Mouse (Mus musculus) B cell, adult 2 months (primary cell): ENCODE data around the gene Gna13.
"Not testable (repeated sequence)": the region's sequence is repeated elsewhere in the genome, so short reads cannot be mapped to it uniquely, and the experiment has no call there.

Source experiments
- DNase-seq, 2 experiments: peaks; one replicate each; pipeline ENCODE4 v3.0.0; 2022

Gna13 gene

DNA sequence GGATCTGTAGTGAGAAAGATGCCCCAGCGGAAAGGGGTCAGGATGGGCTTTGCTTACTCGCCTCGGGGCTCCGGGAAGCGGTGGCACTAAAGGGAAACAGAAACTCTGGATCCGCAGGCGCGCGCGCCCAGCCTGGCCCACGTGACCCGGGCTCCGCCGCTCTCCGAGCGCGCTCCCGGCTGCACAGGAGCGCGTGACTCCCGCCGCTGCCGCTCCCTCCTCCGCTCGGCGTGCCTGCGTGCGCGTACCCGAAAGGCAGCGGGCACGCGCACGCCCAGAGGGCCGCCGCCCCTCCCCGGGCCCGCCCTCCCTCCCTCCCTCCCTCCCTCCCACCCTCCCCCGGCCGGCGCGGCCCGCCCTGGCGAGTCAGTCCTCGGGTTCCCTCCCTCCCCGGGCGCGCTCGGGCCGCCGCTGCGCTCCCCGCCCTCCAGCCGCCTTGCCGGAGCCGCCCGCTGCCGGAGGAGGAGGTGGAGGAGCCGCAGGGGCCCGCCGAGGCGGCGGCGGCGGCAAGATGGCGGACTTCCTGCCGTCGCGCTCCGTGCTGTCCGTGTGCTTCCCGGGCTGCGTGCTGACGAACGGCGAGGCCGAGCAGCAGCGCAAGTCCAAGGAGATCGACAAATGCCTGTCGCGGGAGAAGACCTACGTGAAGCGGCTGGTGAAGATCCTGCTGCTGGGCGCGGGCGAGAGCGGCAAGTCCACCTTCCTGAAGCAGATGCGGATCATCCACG, at the start of gene Gna13:
Gna13 (plus strand) TSS at position 369 of the 728 bp plus-strand sequence.
- DNase-seq, result peak; percentile 91 to 94

DNA sequence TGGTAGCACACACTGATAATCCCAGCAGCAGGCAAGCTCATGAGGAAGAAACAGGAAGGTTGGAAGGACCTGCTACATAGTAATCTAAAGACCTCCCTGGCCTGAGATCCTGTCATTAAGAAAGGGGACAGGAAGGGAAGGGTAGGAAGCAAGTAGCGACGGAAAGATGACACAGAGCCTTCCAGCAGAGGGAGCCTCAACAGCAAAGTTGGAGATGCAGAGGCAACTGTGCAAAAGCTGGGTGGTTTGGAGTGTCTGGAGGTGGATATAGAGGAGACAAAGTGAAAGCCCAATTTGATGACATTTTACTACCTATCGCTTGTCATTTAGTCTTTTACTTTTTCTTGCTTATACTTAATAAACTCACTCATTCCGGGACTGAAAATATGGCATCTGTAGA, 45.7 kb upstream of the Gna13 start:
- peak; percentile 33 to 40 for DNase-seq

DNA sequence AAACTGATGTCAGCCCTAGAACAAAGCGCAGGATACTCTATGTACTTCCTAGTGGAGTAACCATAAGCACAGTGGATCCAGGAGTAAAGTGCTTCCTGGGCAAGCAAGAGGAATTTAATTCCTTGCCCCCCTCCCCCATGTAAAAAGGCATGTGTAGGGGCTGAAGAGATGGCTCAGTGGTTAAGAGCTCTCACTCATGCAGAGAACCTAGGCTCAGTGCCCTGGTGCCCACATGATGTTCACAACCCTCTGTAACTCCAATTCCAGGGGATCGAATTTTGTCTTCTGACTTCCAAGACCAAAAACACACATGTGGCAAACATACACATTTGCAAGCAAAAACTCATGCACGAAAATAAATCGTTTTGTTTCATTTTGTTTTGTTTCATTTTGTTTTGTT, 43.2 kb upstream of the Gna13 start:
- no peak for DNase-seq

- DNase-seq, result no peak
Observed at GRCm38 (mm10) chr11:109319946-109320345, 42.7 kb upstream of the Gna13 start.

DNA sequence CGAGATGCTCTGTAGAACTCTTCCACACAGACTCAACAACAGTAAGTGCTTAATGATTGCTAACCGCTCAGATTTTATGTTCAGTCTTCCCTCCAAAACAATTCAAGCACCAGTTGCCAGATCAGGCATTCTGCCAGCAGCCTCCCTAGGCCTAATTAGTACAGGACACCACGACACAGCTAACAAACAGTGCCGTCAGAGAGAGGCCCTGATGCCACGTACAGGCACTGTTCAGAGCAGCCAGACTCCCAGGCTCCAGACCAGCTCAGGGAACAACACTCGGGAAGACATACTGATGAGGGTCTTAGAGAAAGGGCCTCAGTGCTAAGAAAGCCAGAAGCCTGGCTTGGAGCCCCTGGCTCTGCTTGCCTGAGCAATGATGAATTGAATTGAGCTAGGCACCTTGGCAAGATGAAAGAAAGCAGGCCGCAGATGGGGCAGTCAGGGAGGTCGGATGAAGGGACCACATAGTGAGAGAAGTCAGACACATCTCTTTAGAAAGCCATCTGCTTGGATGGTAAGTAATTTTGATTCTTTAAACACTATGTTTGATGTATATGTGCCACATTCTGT, 42.2 kb upstream of the Gna13 start:
- DNase-seq, result no peak

GRCm38 (mm10) chr11:109326270-109326669, 36.4 kb upstream of the Gna13 start:
- DNase-seq, result no peak

DNA sequence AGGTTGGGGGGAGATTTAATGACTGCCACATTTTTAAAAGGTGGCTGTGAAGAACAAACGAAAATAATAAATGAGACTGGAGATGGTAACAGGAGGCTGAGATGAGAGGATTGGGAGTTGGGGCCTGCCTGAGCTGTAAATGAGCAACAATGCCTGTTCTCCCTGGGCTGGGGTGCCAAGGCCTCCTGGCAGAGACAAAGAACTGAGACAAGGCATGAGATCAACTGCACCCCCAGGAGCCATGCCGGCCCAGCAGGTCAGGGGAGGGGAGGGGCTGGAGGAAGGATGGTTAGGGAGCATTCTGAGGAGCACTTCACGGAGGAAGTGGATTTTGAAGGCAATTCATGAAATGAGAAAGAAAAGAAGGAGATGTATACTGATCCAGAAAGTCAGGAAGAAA, 35.2 kb upstream of the Gna13 start:
- no peak for DNase-seq

GRCm38 (mm10) chr11:109327952-109328351, 34.7 kb upstream of the Gna13 start:
- no peak for DNase-seq

DNA sequence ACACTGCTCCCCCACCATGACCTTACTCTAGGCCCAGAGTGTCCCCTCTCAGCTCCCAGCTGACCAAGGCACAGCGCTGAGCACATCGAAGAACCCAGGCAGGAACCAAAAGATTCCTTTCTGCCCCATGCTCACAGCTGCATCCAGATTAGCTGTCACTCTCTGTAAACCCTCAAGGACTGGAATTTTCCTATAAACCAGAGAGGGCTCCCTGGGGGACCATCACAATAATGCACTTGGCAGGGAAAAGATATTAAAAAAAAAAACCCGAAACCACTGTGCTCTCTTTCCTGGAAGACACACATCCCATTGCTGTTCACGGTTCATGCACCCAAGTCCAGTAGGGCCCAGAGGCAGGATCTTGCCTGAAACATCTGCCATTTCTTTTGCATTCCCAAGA, 33.3 kb upstream of the Gna13 start:
- no peak for DNase-seq

GRCm38 (mm10) chr11:109330706-109331393, 31.8 kb upstream of the Gna13 start:
- DNase-seq, result no peak

DNA sequence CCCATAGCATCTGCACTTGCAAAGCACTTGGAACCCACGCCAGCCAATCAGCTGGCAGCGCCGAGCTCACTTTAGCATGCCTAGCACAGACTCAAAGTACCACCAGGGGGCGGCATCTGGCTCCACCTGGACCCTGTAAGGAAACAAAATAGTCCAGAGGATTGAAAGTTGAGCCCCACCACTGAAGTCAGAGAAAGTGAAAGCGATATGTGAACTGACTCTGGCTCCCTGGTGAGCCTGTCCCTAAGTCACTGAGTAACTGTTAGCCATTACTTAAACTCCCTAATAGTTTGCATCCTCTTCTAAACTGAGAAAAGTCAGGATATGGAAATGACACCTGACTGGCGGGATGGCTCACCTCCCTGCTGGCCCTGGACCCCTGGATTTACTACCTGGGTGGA, 31.2 kb upstream of the Gna13 start:
- peak; percentile 95 to 97 for DNase-seq

DNA sequence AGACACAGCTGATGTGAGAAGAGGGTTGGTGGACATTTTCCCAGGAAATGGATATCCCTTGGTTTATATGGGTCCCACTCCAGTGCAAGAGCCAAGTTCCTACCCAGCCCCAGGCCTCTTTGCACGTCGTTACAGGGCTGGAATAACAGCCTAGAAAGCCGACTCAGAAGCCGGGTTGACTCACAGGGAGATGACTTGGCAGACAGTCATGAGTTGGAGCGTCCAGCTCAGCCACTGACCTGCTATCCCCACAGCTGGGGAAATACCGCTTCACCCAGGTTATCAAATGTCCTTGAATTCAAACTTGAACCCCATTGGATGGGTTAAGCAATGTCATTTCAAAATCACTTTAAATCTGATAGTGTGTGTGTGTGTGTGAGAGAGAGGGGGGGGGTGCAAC, 29.9 kb upstream of the Gna13 start:
- DNase-seq, result no peak

- no peak for DNase-seq
Observed at GRCm38 (mm10) chr11:109334773-109335172, 27.9 kb upstream of the Gna13 start.

- DNase-seq, result no peak
Observed at GRCm38 (mm10) chr11:109335890-109336289, 26.7 kb upstream of the Gna13 start.

DNA sequence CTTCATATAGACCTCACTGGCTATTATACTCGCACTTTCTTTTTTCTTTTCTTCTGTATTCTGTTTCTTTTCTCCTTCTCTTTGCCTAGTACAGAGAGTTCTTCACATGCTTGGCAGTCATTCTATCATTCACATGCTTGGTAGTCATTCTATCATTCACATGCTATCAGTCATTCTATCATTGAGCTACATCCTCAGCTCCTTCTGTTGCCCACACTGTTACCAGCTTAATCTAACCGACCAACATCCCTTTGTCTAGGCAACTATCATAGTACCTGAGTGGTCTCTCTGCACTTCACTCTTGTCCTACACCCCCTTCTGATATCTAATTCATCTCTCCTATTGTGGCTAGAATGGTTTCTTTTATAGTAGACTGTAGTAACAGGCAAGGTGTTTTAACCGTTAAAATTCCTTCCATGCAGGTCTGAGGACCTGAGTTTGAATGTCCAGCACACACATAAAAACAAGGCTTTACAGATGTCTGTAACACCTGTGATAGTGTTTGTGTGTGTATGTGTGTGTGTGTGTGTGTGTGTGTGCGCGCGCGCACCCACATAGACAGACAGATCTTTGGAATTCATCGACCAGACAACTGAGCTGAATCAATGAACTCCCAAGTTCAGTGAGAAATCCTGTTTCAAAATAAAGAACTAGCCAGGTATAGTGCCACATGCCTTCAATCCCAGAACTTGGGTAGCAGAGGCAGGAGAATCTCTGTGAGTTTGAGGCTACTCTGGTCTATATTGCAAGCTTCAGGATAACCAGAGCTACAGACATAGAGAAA, 23.3 kb upstream of the Gna13 start:
- no peak for DNase-seq

DNA sequence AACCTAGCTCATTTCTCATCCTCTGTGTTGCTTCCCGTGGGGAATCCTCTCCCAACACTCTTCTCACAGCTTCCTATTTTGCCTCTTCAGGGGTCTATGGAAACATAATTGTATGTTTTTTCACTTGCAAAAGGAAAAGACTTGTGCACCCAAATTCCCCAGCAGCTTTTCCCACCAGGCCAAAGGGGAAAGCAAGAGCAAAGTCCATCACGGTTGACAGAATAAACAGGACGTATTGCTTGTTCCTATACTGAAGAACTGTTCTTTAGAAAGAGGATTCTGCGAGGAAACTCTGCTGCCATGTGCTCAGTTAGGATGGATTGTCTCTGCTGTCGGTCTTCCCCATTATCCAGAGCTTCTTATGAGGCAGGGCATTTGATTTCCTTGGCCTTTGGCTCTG, 22.1 kb upstream of the Gna13 start:
- no peak for DNase-seq

DNA sequence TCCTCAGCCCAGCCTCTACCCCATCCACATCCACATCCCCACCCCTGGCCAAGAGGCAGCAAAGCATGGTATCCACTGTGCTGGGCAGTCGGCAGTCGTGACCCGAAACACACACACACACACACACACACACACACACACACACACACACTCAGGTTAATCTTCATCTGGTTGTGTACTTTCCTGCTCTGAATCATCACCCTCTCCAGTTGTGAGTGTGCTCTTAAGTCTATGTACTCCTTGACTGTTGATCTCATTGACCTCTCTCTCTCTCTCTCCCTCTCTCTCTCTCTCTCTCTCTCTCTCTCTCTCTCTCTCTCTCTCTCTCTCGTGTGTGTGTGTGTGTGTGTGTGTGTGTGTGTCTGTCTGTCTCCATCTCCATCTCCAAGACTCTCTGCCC, 20.0 kb upstream of the Gna13 start:
- DNase-seq, result not testable (repeated sequence)

DNA sequence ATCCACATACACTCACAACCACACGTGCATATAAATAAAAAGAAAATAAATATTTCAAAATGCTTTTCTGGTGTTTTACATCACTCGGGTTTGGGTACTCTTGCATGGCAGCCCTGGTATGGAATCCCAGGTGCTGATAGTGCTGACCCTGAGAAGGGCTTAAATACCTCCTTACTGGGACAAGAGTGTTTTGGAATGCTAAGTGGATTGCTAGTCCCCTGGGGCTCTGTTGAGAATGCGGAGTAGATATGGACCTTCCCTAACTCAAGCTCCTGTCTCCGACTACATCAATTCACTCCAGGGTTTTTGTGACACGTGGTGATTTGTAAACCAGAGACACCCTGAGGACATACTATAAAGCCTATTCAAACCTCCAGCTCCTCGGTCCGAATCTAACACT, 19.1 kb upstream of the Gna13 start:
- DNase-seq, result no peak

DNA sequence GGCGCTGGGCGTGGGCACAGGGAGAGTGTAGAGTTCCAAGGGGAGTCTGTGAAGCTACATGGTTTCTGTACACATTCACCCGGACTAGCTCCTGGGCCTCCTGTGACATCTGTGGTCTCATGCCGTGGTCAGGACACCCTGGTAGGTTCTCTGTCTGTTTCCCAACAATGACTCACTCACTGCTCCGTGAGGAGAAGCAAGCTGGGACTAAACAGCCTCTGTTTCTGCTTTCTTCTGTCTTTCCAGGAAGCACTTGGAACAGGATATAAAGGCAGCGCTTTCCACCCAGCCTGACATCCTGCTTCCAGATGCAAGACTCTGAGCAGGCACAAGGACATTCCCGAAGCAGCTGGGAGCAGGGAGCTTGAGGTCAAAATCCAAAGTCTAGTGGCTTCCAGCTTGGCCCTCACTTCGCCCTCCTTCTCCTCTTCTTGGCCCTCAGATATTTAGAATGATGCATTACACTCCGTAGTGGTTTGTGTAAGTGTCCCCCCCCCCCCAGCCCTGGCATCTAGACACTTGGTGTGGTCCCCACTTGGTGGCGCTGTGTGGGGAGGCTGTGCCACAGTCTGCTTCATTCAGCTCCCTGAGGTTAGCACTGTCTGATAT, 18.5 kb upstream of the Gna13 start:
- DNase-seq, result peak; percentile 57 to 62

DNA sequence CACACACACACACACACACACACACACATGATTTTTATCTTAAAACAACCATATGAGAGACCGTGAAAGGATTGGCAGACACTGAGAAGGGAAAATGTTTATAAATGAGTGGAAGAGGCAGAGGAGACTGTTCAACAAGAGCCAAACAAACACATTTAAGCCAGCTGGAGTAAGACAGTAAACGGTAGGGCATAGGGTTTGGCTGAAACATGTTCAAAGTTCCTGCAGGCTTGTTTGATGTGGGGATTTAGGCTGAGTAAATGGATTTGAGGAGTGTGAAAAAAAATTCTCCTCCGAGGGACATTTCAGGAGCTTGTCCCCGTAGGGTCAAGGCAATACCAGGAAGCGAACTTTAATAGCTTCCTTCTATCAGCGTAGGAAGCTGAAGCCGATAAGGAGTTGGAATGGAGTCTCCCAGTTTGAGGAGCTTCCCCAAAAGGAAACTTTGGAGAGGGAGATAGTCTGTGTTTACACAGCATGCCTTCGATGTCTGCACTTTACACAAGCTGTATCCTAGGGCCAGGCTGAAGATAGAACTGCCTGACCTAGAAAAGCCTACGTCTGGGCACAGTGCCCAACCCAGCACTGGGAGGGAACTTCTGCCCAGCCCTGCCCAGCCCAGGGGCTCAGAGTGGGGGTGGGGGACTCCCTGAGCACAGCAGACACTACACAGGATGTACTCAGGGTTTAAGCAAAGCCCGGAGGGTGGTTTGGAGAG, 15.2 kb upstream of the Gna13 start:
- DNase-seq, result peak; percentile 25 to 29

GRCm38 (mm10) chr11:109348408-109348807, 14.2 kb upstream of the Gna13 start:
- no peak for DNase-seq

DNA sequence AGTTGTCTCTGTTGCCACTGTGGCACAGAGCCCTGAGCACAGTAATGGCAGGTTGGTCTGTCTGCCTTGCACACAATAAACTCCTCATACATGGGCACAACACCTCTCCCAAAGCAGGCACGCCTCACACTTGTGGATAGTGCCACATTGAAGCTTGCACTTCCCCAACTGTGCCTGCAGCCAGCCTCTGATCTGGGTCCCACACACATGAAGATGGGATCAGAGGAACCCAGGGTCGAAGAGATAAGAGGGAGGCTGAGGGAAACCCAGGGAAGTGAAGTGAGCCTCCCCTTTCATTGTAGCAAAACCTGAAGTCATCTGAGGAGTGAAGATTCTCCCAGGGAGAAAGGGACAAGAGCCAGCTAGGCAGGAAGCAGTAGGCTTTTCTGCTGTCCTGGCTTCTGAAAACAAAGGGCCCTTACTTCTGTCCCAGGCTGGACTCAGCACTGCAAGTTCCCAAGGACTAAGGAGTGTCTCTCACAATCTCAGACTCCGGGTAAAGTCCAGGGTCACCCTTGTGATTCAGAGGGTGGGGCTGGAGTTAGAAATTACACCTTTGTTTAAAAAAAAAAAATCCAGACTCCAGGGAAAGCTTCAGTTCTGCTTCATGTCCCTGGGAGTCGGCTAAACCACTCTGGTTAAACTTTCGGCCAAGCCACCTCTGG, 12.8 kb upstream of the Gna13 start:
- DNase-seq, result no peak
